Mouse (Mus musculus) liver, embryonic 14.5 days (tissue): ENCODE results near the gene Scn1a. TPM values are rescaled to one million over a fixed set of nuclear protein-coding genes. Genes with fewer than 3 reads are reported as not detected.

Experiments
- ATAC-seq: fragments of 200-750 bp; cut with Nextera tagmentation; 2 replicates; pipeline ENCODE4 v1.8.0; 2017; ENCODE audit warnings: moderate number of reproducible peaks, mild to moderate bottlenecking, moderate library complexity; ENCODE audit not compliant: insufficient read depth
- DNase-seq, 3 experiments: peaks; one replicate each; pipeline ENCODE4 v3.0.0-alpha.2; 2012 to 2013; ENCODE audit warnings: low read depth in 3 of 3, low spot score in 3 of 3
- H3K27ac ChIP-seq: fragments of 300-500 bp; sonication (generic); 2 replicates; pipeline ENCODE4 v1.5.1; 2014; ENCODE audit warnings: moderate library complexity, mild to moderate bottlenecking, control low read depth, inconsistent platforms
- H3K27me3 ChIP-seq: fragments of 300-500 bp; sonication (generic); 2 replicates; pipeline ENCODE4 v1.6.1; 2014; ENCODE audit warnings: mild to moderate bottlenecking, low read length, moderate library complexity; ENCODE audit not compliant: control insufficient read depth, insufficient read depth
- H3K36me3 ChIP-seq: fragments of 300-500 bp; sonication (generic); replicated peaks from 2 replicates; pipeline ENCODE4 v1.6.1; 2014; ENCODE audit warnings: low read depth; ENCODE audit not compliant: control insufficient read depth, insufficient read depth
- H3K4me1 ChIP-seq, 2 experiments: fragments of 200-500 bp in 1 of 2; fragments of 300-500 bp in 1 of 2; sonication (generic) in 1 of 2; replicated peaks; 2 replicates each; pipeline ENCODE4 v1.6.1; 2012 to 2014; ENCODE audit warnings: antibody characterized with exemption in 1 of 2, inconsistent platforms in 1 of 2, low read length in 1 of 2; ENCODE audit not compliant: control insufficient read depth in 2 of 2, insufficient read depth in 2 of 2
- H3K4me2 ChIP-seq: fragments of 300-500 bp; sonication (generic); 2 replicates; pipeline ENCODE4 v1.6.1; 2014; ENCODE audit warnings: low read depth, mild to moderate bottlenecking, control low read depth, moderate library complexity
- H3K4me3 ChIP-seq, 2 experiments: fragments of 200-500 bp in 1 of 2; fragments of 300-500 bp in 1 of 2; sonication (generic) in 1 of 2; 2 replicates each; pipeline ENCODE4 v1.5.1; 2012 to 2014; ENCODE audit warnings: low read depth in 2 of 2, low read length in 2 of 2, mild to moderate bottlenecking in 2 of 2, control low read depth in 1 of 2, inconsistent platforms in 1 of 2, moderate library complexity in 1 of 2; ENCODE audit not compliant: insufficient read depth in 1 of 2
- H3K9ac ChIP-seq: fragments of 300-500 bp; sonication (generic); replicated peaks from 2 replicates; pipeline ENCODE4 v1.6.1; 2014; ENCODE audit warnings: mild to moderate bottlenecking, control low read depth, moderate library complexity
- H3K9me3 ChIP-seq: fragments of 300-500 bp; sonication (generic); 2 replicates; pipeline ENCODE4 v1.6.1; 2016; ENCODE audit warnings: low read length, mixed read lengths; ENCODE audit not compliant: control insufficient read depth
- CTCF ChIP-seq: IDR thresholded peaks from 2 replicates; pipeline ENCODE4 v1.5.1; 2016; ENCODE audit warnings: antibody characterized with exemption, low read depth, control low read depth
- EP300 ChIP-seq: IDR thresholded peaks from 2 replicates; pipeline ENCODE4 v1.6.1; 2016; ENCODE audit warnings: antibody characterized with exemption, low read depth
- WGBS: fragments of 180-500 bp; shearing (Covaris S2); extraction: QIAGEN DNeasy Blood & Tissue Kit; methylation state at CpG from one replicate; pipeline ENCODE4 v1.1.7; 2014; ENCODE audit not compliant: insufficient replicate concordance; 5-methylcytosine and 5-hydroxymethylcytosine counted together
- polyA plus RNA-seq, 2 experiments: library from polyadenylated mRNA; depleted of rRNA in 1 of 2; stranded (reverse) in 1 of 2; unstranded in 1 of 2; fragments of >200 nt; fragmentation: Nextera tagmentation in 1 of 2; extraction: Ambion mirVana in 1 of 2; gene quantifications; 2 replicates each; pipeline versions ENCODE4 v1.2.1 to v1.2.3; 2012 to 2014

Scn1a gene
- polyA plus RNA-seq, 2 experiments, result 0.01 TPM; not detected in 1

- ATAC-seq, result no peak
- no peaks in the 10 kb centered on the region for H3K36me3 ChIP-seq
- H3K9ac ChIP-seq, result no peak overlapping the region
- no peaks in the 10 kb centered on the region; the same call in 1 of the 2 replicates for H3K27me3 ChIP-seq
- no peaks in the 10 kb centered on the region for H3K9me3 ChIP-seq
- TF ChIP-seq EP300 (no peak), CTCF (no peak)
- H3K4me2 ChIP-seq, result peak overlapping the region; percentile 52; the same call in 1 of the 2 replicates
- DNase-seq, result no peak
- no peak overlapping the region for H3K4me3 ChIP-seq
- no peak overlapping the region for H3K27ac ChIP-seq
- WGBS, result 5% methylated on average over 12 of the region's 12 CpGs
- H3K4me1 ChIP-seq, result 0 out of 4 replicates have a peak, but pooled peaks cover 0 to 2% of the 10 kb centered on the region in 2 experiments
Measured at GRCm38 (mm10) chr2:66408899-66409739, 31.5 kb downstream of the Scn1a start.

- Histone ChIP-seq H3K36me3 (no peaks in the 10 kb centered on the region), H3K4me1 (0 out of 4 replicates have a peak, but pooled peaks cover 0 to 2% of the 10 kb centered on the region in 2 experiments), H3K4me2 (no peak overlapping the region), H3K4me3 (no peak overlapping the region), H3K27me3 (no peaks in the 10 kb centered on the region; the same call in 1 of the 2 replicates), H3K9ac (no peak overlapping the region), H3K9me3 (no peaks in the 10 kb centered on the region), H3K27ac (no peak overlapping the region)
- WGBS, result 11% methylated on average over 11 of the region's 11 CpGs
- ATAC-seq, result no peak
- no peak for DNase-seq
- no peak for TF ChIP-seq CTCF
- no peak for TF ChIP-seq EP300
Measured at GRCm38 (mm10) chr2:66408456-66408855, 32.2 kb downstream of the Scn1a start.

- DNase-seq, result no peak
- Histone ChIP-seq H3K4me3 (no peak overlapping the region), H3K27ac (no peak overlapping the region), H3K4me2 (no peak overlapping the region), H3K27me3 (no peaks in the 10 kb centered on the region), H3K9me3 (no peaks in the 10 kb centered on the region), H3K36me3 (no peaks in the 10 kb centered on the region), H3K9ac (no peak overlapping the region), H3K4me1 (no peaks in the 10 kb centered on the region)
- 46% methylated on average over 5 of the region's 5 CpGs for WGBS
- no peak for ATAC-seq
- TF ChIP-seq EP300 (no peak), CTCF (no peak)
Measured at GRCm38 (mm10) chr2:66392586-66392985, 48.1 kb downstream of the Scn1a start.

- Histone ChIP-seq H3K27me3 (no peaks in the 10 kb centered on the region), H3K36me3 (no peaks in the 10 kb centered on the region), H3K4me3 (no peak overlapping the region), H3K27ac (no peak overlapping the region), H3K9me3 (no peaks in the 10 kb centered on the region), H3K4me1 (no peaks in the 10 kb centered on the region), H3K9ac (no peak overlapping the region), H3K4me2 (no peak overlapping the region)
- ATAC-seq (no peak), DNase-seq (no peak)
- TF ChIP-seq CTCF, result no peak
- TF ChIP-seq EP300, result no peak
- 65% methylated on average over 2 of the region's 2 CpGs for WGBS
Measured at GRCm38 (mm10) chr2:66367957-66368356, 72.7 kb downstream of the Scn1a start.

- H3K9me3 ChIP-seq, result no peaks in the 10 kb centered on the region
- DNase-seq (no peak), ATAC-seq (no peak)
- no peaks in the 10 kb centered on the region for H3K36me3 ChIP-seq
- TF ChIP-seq EP300 (no peak), CTCF (no peak)
- H3K4me3 ChIP-seq, result no peak overlapping the region
- no peak overlapping the region for H3K4me2 ChIP-seq
- H3K27me3 ChIP-seq, result no peaks in the 10 kb centered on the region
- WGBS, result 55% methylated on average over 2 of the region's 2 CpGs
- H3K9ac ChIP-seq, result no peak overlapping the region
- H3K4me1 ChIP-seq, result no peaks in the 10 kb centered on the region
- H3K27ac ChIP-seq, result no peak overlapping the region
Measured at GRCm38 (mm10) chr2:66350590-66350989, 90.0 kb downstream of the Scn1a start.
